Mouse (Mus musculus) lung, adult 2 months (tissue): ENCODE data around the gene Cep135.

ENCODE experiments used
- CTCF ChIP-seq: fragments of 200-500 bp; IDR thresholded peaks from 2 replicates; pipeline ENCODE4 v1.5.1; 2011; ENCODE audit warnings: mild to moderate bottlenecking, low read length, control low read depth; ENCODE audit not compliant: insufficient read depth
- POLR2A ChIP-seq: fragments of 200-500 bp; IDR thresholded peaks from 2 replicates; pipeline ENCODE4 v1.6.1; 2011; ENCODE audit warnings: low read depth, mild to moderate bottlenecking, control low read depth, low read length, borderline replicate concordance; ENCODE audit errors: extremely low read depth

DNA sequence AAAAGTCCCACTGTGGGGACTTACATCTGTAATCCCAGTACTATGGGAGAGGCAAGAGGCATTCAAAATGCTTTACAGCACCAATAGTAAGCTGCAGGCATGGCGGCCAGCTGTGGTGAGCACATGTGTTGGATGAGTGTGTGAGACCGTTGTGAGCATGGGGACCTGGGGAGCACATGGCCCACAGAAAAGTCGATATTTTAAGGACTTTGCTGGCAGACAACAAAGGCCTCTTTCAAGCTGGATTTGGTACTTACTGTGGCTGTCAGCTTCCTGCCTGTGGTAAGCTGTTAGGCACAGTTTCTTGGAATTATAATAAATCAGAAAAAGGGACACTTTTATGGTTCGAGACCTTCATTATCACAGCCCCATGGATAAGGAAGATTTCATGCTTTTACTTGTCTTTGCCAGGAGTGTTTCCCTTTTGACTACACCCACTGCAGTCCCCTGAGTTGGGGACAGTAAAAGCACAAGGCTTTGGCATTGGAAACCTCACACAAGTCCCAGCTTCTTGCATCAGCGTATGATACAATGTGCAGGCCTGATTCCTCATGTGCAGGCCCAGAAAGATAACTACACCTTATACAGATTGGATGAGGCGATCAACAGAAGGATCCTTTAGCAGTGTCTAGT, 24.5 kb downstream of the Cep135 start:
- no peak for TF ChIP-seq CTCF
- no peak for TF ChIP-seq POLR2A
